ENCODE assay signal across 25 mouse cellular contexts in the genomic region with DNA sequence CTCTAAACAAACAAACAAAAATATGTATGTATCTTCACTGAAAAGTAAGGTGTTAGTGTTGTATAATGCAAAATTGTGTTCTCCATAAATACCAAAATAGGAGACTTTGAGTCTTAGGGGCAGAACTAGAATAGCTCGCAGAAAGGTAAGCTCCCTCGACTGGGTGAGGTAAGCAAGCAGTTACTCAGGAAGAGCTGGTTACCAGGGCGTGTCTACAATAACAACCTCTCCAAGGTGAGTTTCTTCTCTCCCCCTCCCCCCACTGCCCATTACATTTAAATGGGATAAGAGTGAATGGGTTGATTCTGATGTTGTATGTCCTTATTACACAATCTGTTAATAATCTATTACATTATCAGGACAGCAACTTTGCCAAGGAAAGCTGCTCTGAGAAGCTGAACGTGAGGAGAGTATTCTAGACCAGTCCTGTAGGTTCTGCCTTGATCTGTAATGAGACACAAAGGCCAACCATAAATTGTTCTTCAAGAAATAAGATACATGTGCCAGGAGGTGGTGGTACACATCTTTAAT.
"Had no signal": no experiment of that assay in that cellular context is flagged by ENCODE, and none has a peak within 500 bp of the region (broad histone marks: within the 10 kb centered on the region; RNA-seq: fewer than 3 reads in every experiment).

No protein-coding gene starts in this region.

- H3K27ac ChIP-seq: kidney, embryonic 15.5 days; limb, embryonic 10.5 days; limb, embryonic 13.5 days; liver, embryonic 14.5 days; lung, embryonic 15.5 days; midbrain, embryonic 12.5 days; midbrain, embryonic 15.5 days; neural tube, embryonic 12.5 days; neural tube, embryonic 15.5 days; stomach, embryonic 15.5 days had no signal

- H3K27me3 ChIP-seq: kidney, embryonic 15.5 days; limb, embryonic 13.5 days; lung, embryonic 15.5 days; midbrain, embryonic 15.5 days; neural tube, embryonic 12.5 days; neural tube, embryonic 15.5 days; stomach, embryonic 15.5 days had no signal

- DNase-seq: kidney, adult 11 months; kidney, adult 8-10 months; kidney, postnatal 10 days; kidney, postnatal 36 days; layer of hippocampus, postnatal 36 days; liver, postnatal 0 days; lung, postnatal 10 days; lung, postnatal 4 days; right cerebral cortex, adult 18-20 months; right cerebral cortex, postnatal 14 days; right cerebral cortex, postnatal 4 days; spleen, adult 18-20 months; thymus, adult 18-20 months; thymus, postnatal 36 days had no signal

- H3K4me1 ChIP-seq: neural tube, embryonic 15.5 days; stomach, embryonic 15.5 days had no signal

- H3K9ac ChIP-seq: kidney, embryonic 15.5 days; limb, embryonic 13.5 days; liver, embryonic 14.5 days; liver, postnatal 0 days; lung, embryonic 15.5 days; midbrain, embryonic 12.5 days; midbrain, embryonic 15.5 days; neural tube, embryonic 12.5 days; neural tube, embryonic 15.5 days; stomach, embryonic 15.5 days had no signal

- H3K4me2 ChIP-seq: kidney, embryonic 15.5 days; limb, embryonic 13.5 days; liver, embryonic 11.5 days; lung, embryonic 15.5 days; midbrain, embryonic 12.5 days; midbrain, embryonic 15.5 days; neural tube, embryonic 12.5 days; neural tube, embryonic 15.5 days; stomach, embryonic 15.5 days had no signal

- H3K4me3 ChIP-seq: kidney, embryonic 15.5 days; limb, embryonic 10.5 days; limb, embryonic 13.5 days; lung, embryonic 15.5 days; midbrain, embryonic 12.5 days; midbrain, embryonic 15.5 days; neural tube, embryonic 12.5 days; neural tube, embryonic 15.5 days; stomach, embryonic 15.5 days had no signal

- ATAC-seq: liver, postnatal 0 days; midbrain, embryonic 15.5 days had no signal

- H3K9me3 ChIP-seq: kidney, embryonic 15.5 days; limb, embryonic 10.5 days; limb, embryonic 13.5 days; lung, embryonic 15.5 days; midbrain, embryonic 12.5 days; midbrain, embryonic 15.5 days; neural tube, embryonic 12.5 days; neural tube, embryonic 15.5 days; stomach, embryonic 15.5 days had no signal

- H3K36me3 ChIP-seq: kidney, embryonic 15.5 days; limb, embryonic 10.5 days; limb, embryonic 13.5 days; lung, embryonic 15.5 days; midbrain, embryonic 12.5 days; midbrain, embryonic 15.5 days; neural tube, embryonic 12.5 days; neural tube, embryonic 15.5 days; stomach, embryonic 15.5 days had no signal
